Mouse (Mus musculus): Measurements from ENCODE around the gene Lipm.

GRCm38 (mm10) chr19:34169121-34169520 is 68.4 kb downstream of the Lipm start:
- TF ChIP-seq MAFK (IDR thresholded peaks at IDR 0.05; ENCODE audit: insufficient read depth, low read depth, low read length) = no peak
- TF ChIP-seq ZC3H11A (IDR thresholded peaks at IDR 0.05; ENCODE audit: borderline replicate concordance, low read depth, low read length) = no peak
- no peak for TF ChIP-seq CHD2 (IDR thresholded peaks at IDR 0.05; ENCODE audit: low read depth, low read length)
- no peak for TF ChIP-seq ZNF384 (IDR thresholded peaks at IDR 0.05; ENCODE audit: low read depth, low read length)

Measured in ES-E14 (cell line).